Comparison of ENCODE assay signal across 1 mouse cellular context in the genomic region with DNA sequence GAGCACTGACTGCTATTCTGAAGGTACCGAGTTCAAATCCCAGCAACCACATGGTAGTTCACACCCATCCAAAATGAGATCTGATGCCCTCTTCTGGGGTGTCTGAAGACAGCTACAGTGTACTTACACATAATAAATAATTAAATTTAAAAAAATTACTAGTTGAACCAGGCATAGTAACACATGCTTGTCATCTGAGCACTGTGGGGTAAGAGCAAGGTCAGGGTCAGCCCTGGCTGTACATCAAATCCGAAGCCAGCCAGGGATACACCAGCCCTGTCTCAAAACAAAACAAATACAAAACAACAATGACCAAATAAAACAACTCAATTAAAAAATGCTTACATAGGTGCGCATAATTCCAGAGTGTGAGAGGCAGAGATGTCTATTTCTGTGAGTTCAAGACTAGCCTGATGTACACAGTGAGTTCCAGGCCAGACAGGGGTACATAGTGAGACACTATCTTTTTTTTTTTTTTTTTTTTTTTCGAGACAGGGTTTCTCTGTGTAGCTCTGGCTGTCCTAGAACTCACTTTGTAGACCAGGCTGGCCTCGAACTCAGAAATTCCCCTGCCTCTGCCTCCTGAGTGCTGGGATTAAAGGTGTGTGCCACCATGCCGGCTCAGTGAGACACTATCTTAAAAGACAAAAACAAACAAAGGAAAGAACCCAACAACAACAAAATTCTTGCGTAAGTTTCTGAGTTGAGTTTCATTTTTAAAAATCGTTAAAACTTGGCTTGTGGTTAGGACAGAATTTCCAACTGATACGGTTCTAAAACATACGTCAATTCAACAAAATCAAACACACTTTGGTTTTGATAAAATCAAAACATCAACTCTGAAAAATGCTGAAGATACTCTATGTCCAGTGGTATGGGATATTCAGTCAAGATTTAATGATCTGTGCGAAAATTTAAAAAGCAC.
TF ChIP-seq lines count a peak whose summit lies in the region.

No protein-coding gene starts in this region.

TF ChIP-seq in CH12.LX, 34 proteins besides CTCF, POLR2A, EP300 and RAD21:
- peak; percentile 49; the same call in 1 of the 2 replicates for TF ChIP-seq ZNF384 (IDR thresholded peaks at IDR 0.05; ENCODE audit: low read depth, low read length)
- no peak for TF ChIP-seq NRF1 (IDR thresholded peaks at IDR 0.05; ENCODE audit: low read depth, low read length)
- TF ChIP-seq MAFK (IDR thresholded peaks at IDR 0.05; ENCODE audit: insufficient replicate concordance, low read length): 0 out of 2 replicates have a peak, but pooled peaks have one; percentile 15
